Mouse (Mus musculus) colon, adult 2 months (tissue): ENCODE data around the gene Olfr1122. TPM values are rescaled to one million over a fixed set of nuclear protein-coding genes. Genes with fewer than 3 reads are reported as not detected.

Source experiments
- polyA plus RNA-seq: library from polyadenylated mRNA; depleted of rRNA; stranded (reverse); fragments of >200 nt; gene quantifications from 2 replicates; pipeline ENCODE4 v1.2.3, GENCODE M21; 2012; rRNA removed

Gene Olfr1122
- polyA plus RNA-seq = not detected in 2 replicates

GRCm38 (mm10) chr2:87385549-87385948 is at the start of gene Olfr1122:
TSS of gene Olfr1122 (plus strand) at chr2:87385849.

GRCm38 (mm10) chr2:87354515-87354914 is 31.1 kb upstream of the Olfr1122 start, which contains the start of gene Olfr1120:
TSS of gene Olfr1120 (plus strand) at chr2:87354815.

GRCm38 (mm10) chr2:87369595-87369994 is 16.1 kb upstream of the Olfr1122 start, which contains the start of gene Olfr1121:
TSS of gene Olfr1121 (plus strand) at chr2:87369895.

GRCm38 (mm10) chr2:87416335-87416734 is 30.7 kb downstream of the Olfr1122 start, which contains the start of gene Olfr1123:
TSS of gene Olfr1123 (plus strand) at chr2:87416635.

GRCm38 (mm10) chr2:87429975-87430374 is 44.3 kb downstream of the Olfr1122 start, which contains the start of gene Olfr1124:
TSS of gene Olfr1124 (plus strand) at chr2:87430275.

Other genes starting within 250 kb of the Olfr1122 start
- not detected in 2 replicates for gene Olfr1110, start 245.5 kb upstream of the Olfr1122 start, polyA plus RNA-seq
- gene Olfr1111, start 233.2 kb upstream of the Olfr1122 start, polyA plus RNA-seq = not detected in 2 replicates
- gene Olfr1112, start 198.1 kb upstream of the Olfr1122 start, polyA plus RNA-seq = not detected in 2 replicates
- not detected in 2 replicates for gene Olfr1113, start 176.9 kb upstream of the Olfr1122 start, polyA plus RNA-seq
- gene Olfr1115, start 137.8 kb upstream of the Olfr1122 start, polyA plus RNA-seq = not detected in 2 replicates
- not detected in 2 replicates for gene Olfr1116, start 118.3 kb upstream of the Olfr1122 start, polyA plus RNA-seq
- gene Olfr1118, start 78.3 kb upstream of the Olfr1122 start, polyA plus RNA-seq = not detected in 2 replicates
- gene Olfr1120, start 31.0 kb upstream of the Olfr1122 start, polyA plus RNA-seq = not detected in 2 replicates
- gene Olfr1121, start 16.0 kb upstream of the Olfr1122 start, polyA plus RNA-seq = not detected in 2 replicates
- gene Olfr1123, start 30.8 kb downstream of the Olfr1122 start, polyA plus RNA-seq = not detected in 2 replicates
- gene Olfr1124, start 44.4 kb downstream of the Olfr1122 start, polyA plus RNA-seq = not detected in 2 replicates
- gene Olfr1126, start 68.1 kb downstream of the Olfr1122 start, polyA plus RNA-seq = not detected in 2 replicates
- gene Pramel7, start 111.2 kb downstream of the Olfr1122 start, polyA plus RNA-seq = not detected in 2 replicates
- not detected in 2 replicates for gene Pramel6, start 120.7 kb downstream of the Olfr1122 start, polyA plus RNA-seq
- gene Olfr153, start 145.9 kb downstream of the Olfr1122 start, polyA plus RNA-seq = not detected in 2 replicates
- gene Olfr1128, start 159.7 kb downstream of the Olfr1122 start, polyA plus RNA-seq = not detected in 2 replicates
- not detected in 2 replicates for gene Olfr1129, start 188.1 kb downstream of the Olfr1122 start, polyA plus RNA-seq
- not detected in 2 replicates for gene Olfr1130, start 220.4 kb downstream of the Olfr1122 start, polyA plus RNA-seq
- not detected in 2 replicates for gene Olfr1131, start 241.3 kb downstream of the Olfr1122 start, polyA plus RNA-seq